Mouse (Mus musculus) liver, adult 2 months (tissue): ENCODE results near the gene Atat1.
"Not testable (repeated sequence)": the region's sequence is repeated elsewhere in the genome, so short reads cannot be mapped to it uniquely, and the experiment has no call there.

Experiments
- CTCF ChIP-seq: fragments of 200-500 bp; IDR thresholded peaks from 2 replicates; pipeline ENCODE4 v1.5.1; 2011; ENCODE audit warnings: low read depth, low read length, control low read depth
- POLR2A ChIP-seq: fragments of 200-500 bp; IDR thresholded peaks from 2 replicates; pipeline ENCODE4 v1.6.1; 2011; ENCODE audit warnings: low read length, control low read depth; ENCODE audit not compliant: insufficient read depth; ENCODE audit errors: extremely low read depth

DNA sequence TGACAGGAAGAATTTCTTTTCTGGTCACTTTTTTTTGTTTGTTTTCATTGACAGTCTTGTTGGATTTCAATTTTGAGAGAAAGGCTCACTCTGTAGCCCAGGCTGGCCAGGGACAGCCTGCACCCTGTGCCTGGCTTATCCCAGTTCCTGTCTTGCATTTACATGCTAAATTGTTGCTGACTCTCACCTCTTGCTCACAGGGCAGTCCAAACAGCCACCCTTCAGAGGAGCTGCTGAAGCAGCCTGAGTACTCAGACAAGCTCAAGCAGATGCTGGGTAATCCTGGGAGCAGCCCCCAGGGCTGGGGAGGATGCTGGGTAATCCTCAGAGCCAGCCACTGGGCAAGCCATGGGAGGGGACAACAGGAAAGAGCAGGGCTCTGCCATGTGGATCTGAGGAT, 41.1 kb upstream of the Atat1 start:
- TF ChIP-seq POLR2A, CTCF: not testable (repeated sequence)
